Mouse (Mus musculus): Measurements from ENCODE around the gene Acyp1. TPM values are rescaled to one million over a fixed set of nuclear protein-coding genes. Genes with fewer than 3 reads are reported as not detected.

Acyp1 gene
- 31.5 and 38.3 TPM in 2 replicates for total RNA-seq (2021)
- long read RNA-seq, experiment 1, transcript Acyp1-201 (3 exons, 648 nt): major isoform, 29 of 32 reads
- long read RNA-seq, experiment 1, partial matches to known transcripts: 0 of 32 reads
- long read RNA-seq, experiment 1, other reads (novel, unspliced or antisense): 2 of 32 reads
- long read RNA-seq, experiment 2, transcript Acyp1-201 (3 exons, 648 nt): major isoform, 27 of 31 reads
- long read RNA-seq, experiment 2, partial matches to known transcripts: 3 of 31 reads
- long read RNA-seq, experiment 2, other reads (novel, unspliced or antisense): 1 of 31 reads

GRCm38 (mm10) chr12:85287809-85288485, at the start of gene Acyp1:
Gene Acyp1, minus strand, starts transcription at chr12:85288438.
- DNase-seq: peak; percentile 59

- DNase-seq: no peak
These were observed 49.5 kb upstream of the Acyp1 start for GRCm38 (mm10) chr12:85337567-85338311.

GRCm38 (mm10) chr12:85330153-85330552, 41.9 kb upstream of the Acyp1 start:
- DNase-seq: peak; percentile 67

- DNase-seq: no peak
These were observed 20.4 kb upstream of the Acyp1 start for GRCm38 (mm10) chr12:85308651-85309050.

GRCm38 (mm10) chr12:85305247-85305892, 17.1 kb upstream of the Acyp1 start:
- DNase-seq: peak; percentile 88

- no peak for DNase-seq
These were observed 16.5 kb upstream of the Acyp1 start for GRCm38 (mm10) chr12:85304725-85305124.

- no peak for DNase-seq
These were observed 15.0 kb upstream of the Acyp1 start for GRCm38 (mm10) chr12:85303256-85303655.

GRCm38 (mm10) chr12:85298835-85299180, 10.6 kb upstream of the Acyp1 start:
- DNase-seq: no peak

- DNase-seq: no peak
These were observed 10.0 kb upstream of the Acyp1 start for GRCm38 (mm10) chr12:85298127-85298834.

- no peak for DNase-seq
These were observed 9.2 kb upstream of the Acyp1 start for GRCm38 (mm10) chr12:85297345-85297997.

GRCm38 (mm10) chr12:85296915-85297314, 8.7 kb upstream of the Acyp1 start:
- DNase-seq: no peak

- no peak for DNase-seq
These were observed 7.3 kb upstream of the Acyp1 start for GRCm38 (mm10) chr12:85295506-85295905.

GRCm38 (mm10) chr12:85292906-85293305, 4.7 kb upstream of the Acyp1 start:
- DNase-seq: no peak

GRCm38 (mm10) chr12:85292288-85292687, 4.0 kb upstream of the Acyp1 start:
- no peak for DNase-seq

- no peak for DNase-seq
These were observed 3.3 kb upstream of the Acyp1 start for GRCm38 (mm10) chr12:85291541-85291940.

GRCm38 (mm10) chr12:85290633-85291032, 2.4 kb upstream of the Acyp1 start:
- DNase-seq: no peak

- DNase-seq: peak; percentile 21
These were observed 1.1 kb upstream of the Acyp1 start for GRCm38 (mm10) chr12:85289157-85290000.

- DNase-seq: peak; percentile 95
These were observed 383 bp upstream of the Acyp1 start, which contains the start of gene Zc2hc1c for GRCm38 (mm10) chr12:85288486-85289156. Gene Zc2hc1c, plus strand, starts transcription at chr12:85288591.

- DNase-seq: peak; percentile 41
These were observed 1.3 kb downstream of the Acyp1 start for GRCm38 (mm10) chr12:85286941-85287340.

GRCm38 (mm10) chr12:85284996-85285395, 3.2 kb downstream of the Acyp1 start:
- no peak for DNase-seq

Data from adrenal gland, postnatal 14 days (tissue).